Comparison of ENCODE assay signal across 33 mouse cellular contexts in genomic region chr13:28287368-28287767, GRCm38 (mm10).
"Had no signal": no experiment of that assay in that cellular context is flagged by ENCODE, and none has a peak within 500 bp of the region (broad histone marks: within the 10 kb centered on the region; RNA-seq: fewer than 3 reads in every experiment).

No protein-coding gene starts in this region.

- H3K9ac ChIP-seq: heart, embryonic 13.5 days; hindbrain, embryonic 12.5 days; hindbrain, embryonic 13.5 days; hindbrain, embryonic 14.5 days; hindbrain, embryonic 15.5 days; intestine, embryonic 15.5 days; kidney, embryonic 15.5 days had no signal

- H3K27ac ChIP-seq: heart, adult 2 months; heart, embryonic 10.5 days; heart, embryonic 13.5 days; hindbrain, embryonic 10.5 days; hindbrain, embryonic 12.5 days; hindbrain, embryonic 13.5 days; hindbrain, embryonic 14.5 days; hindbrain, embryonic 15.5 days; hindbrain, postnatal 0 days; intestine, embryonic 15.5 days; kidney, embryonic 15.5 days; kidney, postnatal 0 days; layer of hippocampus, adult 2 months; left cerebral cortex, adult 2 months had no signal

- H3K4me3 ChIP-seq: heart, adult 2 months; heart, embryonic 10.5 days; heart, embryonic 13.5 days; hindbrain, embryonic 10.5 days; hindbrain, embryonic 12.5 days; hindbrain, embryonic 13.5 days; hindbrain, embryonic 15.5 days; intestine, embryonic 15.5 days; kidney, embryonic 15.5 days; layer of hippocampus, adult 2 months; left cerebral cortex, adult 2 months had no signal

- H3K36me3 ChIP-seq: heart, embryonic 10.5 days; heart, embryonic 13.5 days; hindbrain, embryonic 10.5 days; hindbrain, embryonic 12.5 days; hindbrain, embryonic 13.5 days; hindbrain, embryonic 15.5 days; intestine, embryonic 15.5 days; kidney, embryonic 15.5 days had no signal

- H3K9me3 ChIP-seq: heart, embryonic 10.5 days; heart, embryonic 13.5 days; hindbrain, embryonic 10.5 days; hindbrain, embryonic 12.5 days; hindbrain, embryonic 13.5 days; hindbrain, embryonic 15.5 days; intestine, embryonic 15.5 days; kidney, embryonic 15.5 days had no signal

- ATAC-seq: hindbrain, embryonic 16.5 days; hindbrain, postnatal 0 days; inflammation-experienced regulatory T-cells, adult 6 months; intestine, embryonic 15.5 days; intestine, embryonic 16.5 days; intestine, postnatal 0 days had no signal

- H3K4me1 ChIP-seq: heart, embryonic 10.5 days; heart, embryonic 13.5 days; hindbrain, embryonic 10.5 days; hindbrain, embryonic 12.5 days; hindbrain, embryonic 13.5 days; hindbrain, embryonic 15.5 days; intestine, embryonic 15.5 days; kidney, embryonic 15.5 days had no signal

- DNase-seq: heart, adult 2 months; heart, postnatal 36 days; heart, postnatal 4 days; kidney, adult 11 months; kidney, adult 18-20 months; kidney, adult 2 months; kidney, adult 8-10 months; kidney, adult 9 months; kidney, postnatal 10 days; kidney, postnatal 14 days; kidney, postnatal 25 days; kidney, postnatal 36 days; kidney, postnatal 4 days; layer of hippocampus, adult 9-11 months; layer of hippocampus, postnatal 36 days had no signal

- H3K4me2 ChIP-seq: heart, embryonic 11.5 days; heart, embryonic 13.5 days; hindbrain, embryonic 12.5 days; hindbrain, embryonic 13.5 days; hindbrain, embryonic 14.5 days; hindbrain, embryonic 15.5 days; intestine, embryonic 15.5 days; kidney, embryonic 15.5 days had no signal

- H3K27me3 ChIP-seq: heart, embryonic 13.5 days; hindbrain, embryonic 12.5 days; hindbrain, embryonic 13.5 days; hindbrain, embryonic 15.5 days; intestine, embryonic 15.5 days; kidney, embryonic 15.5 days had no signal
